ENCODE assay signal across 32 mouse cellular contexts in the genomic region with DNA sequence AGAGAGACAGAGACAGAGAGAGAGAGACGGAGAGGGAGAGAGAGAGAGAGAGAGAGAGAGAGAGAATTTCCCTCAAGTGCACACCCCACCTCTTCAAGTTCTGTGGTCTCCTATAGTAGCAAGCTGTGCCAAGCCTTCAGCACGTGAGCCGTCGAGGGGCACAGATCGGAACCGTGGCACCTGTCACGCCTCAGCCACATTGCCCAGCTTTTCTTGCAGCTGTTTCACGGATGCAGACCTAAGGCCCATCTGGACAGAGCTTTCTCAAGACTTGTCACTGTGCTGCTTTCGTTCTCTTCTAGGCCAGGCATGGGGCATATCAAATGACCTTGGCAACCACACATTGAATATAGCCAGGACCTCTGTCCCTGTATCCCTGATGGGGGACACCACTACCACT. TPM values are rescaled to one million over a fixed set of nuclear protein-coding genes. Genes with fewer than 3 reads are reported as not detected.
"Had no signal": no experiment of that assay in that cellular context is flagged by ENCODE, and none has a peak within 500 bp of the region (broad histone marks: within the 10 kb centered on the region; RNA-seq: fewer than 3 reads in every experiment).

No protein-coding gene starts in this region.

- H3K9me3 ChIP-seq: heart, embryonic 10.5 days; hindbrain, embryonic 10.5 days; hindbrain, embryonic 12.5 days; intestine, embryonic 15.5 days; limb, embryonic 10.5 days; limb, embryonic 12.5 days; liver, embryonic 13.5 days; liver, embryonic 15.5 days had no signal

- H3K27ac ChIP-seq: gastrocnemius, adult 2 months; heart, adult 2 months; heart, embryonic 10.5 days; hindbrain, embryonic 10.5 days; hindbrain, embryonic 12.5 days; hindbrain, embryonic 14.5 days; intestine, embryonic 15.5 days; layer of hippocampus, adult 2 months; left cerebral cortex, adult 2 months; limb, embryonic 10.5 days; limb, embryonic 12.5 days; liver, embryonic 13.5 days; liver, embryonic 15.5 days had no signal

- H3K9ac ChIP-seq: heart, embryonic 12.5 days; hindbrain, embryonic 12.5 days; hindbrain, embryonic 14.5 days; intestine, embryonic 15.5 days; limb, embryonic 12.5 days; liver, embryonic 13.5 days; liver, embryonic 15.5 days had no signal

- DNase-seq: gastrocnemius, adult 2 months; gastrocnemius, postnatal 10 days; gastrocnemius, postnatal 25 days; heart, adult 2 months; heart, postnatal 10 days; heart, postnatal 4 days; kidney, adult 18-20 months; kidney, adult 8-10 months; kidney, postnatal 10 days; kidney, postnatal 25 days; kidney, postnatal 4 days; liver; liver, embryonic 13.5 days had no signal

- H3K4me2 ChIP-seq: heart, embryonic 12.5 days; hindbrain, embryonic 12.5 days; hindbrain, embryonic 14.5 days; intestine, embryonic 15.5 days; limb, embryonic 12.5 days; liver, embryonic 11.5 days; liver, embryonic 13.5 days; liver, embryonic 15.5 days had no signal

- H3K4me3 ChIP-seq: gastrocnemius, adult 2 months; heart, adult 2 months; heart, embryonic 10.5 days; heart, embryonic 12.5 days; hindbrain, embryonic 10.5 days; hindbrain, embryonic 12.5 days; intestine, embryonic 15.5 days; layer of hippocampus, adult 2 months; left cerebral cortex, adult 2 months; limb, embryonic 10.5 days; limb, embryonic 12.5 days; liver, embryonic 13.5 days; liver, embryonic 15.5 days had no signal

- ATAC-seq: hindbrain, embryonic 16.5 days; inflammation-experienced regulatory T-cells, adult 6 months; intestine, embryonic 15.5 days; intestine, postnatal 0 days had no signal

- H3K4me1 ChIP-seq: heart, embryonic 10.5 days; heart, embryonic 12.5 days; hindbrain, embryonic 10.5 days; hindbrain, embryonic 12.5 days; intestine, embryonic 15.5 days; limb, embryonic 10.5 days; limb, embryonic 12.5 days; liver, embryonic 13.5 days; liver, embryonic 15.5 days had no signal

- H3K27me3 ChIP-seq: heart, embryonic 12.5 days; hindbrain, embryonic 12.5 days; intestine, embryonic 15.5 days; limb, embryonic 12.5 days; liver, embryonic 13.5 days; liver, embryonic 15.5 days had no signal

- H3K36me3 ChIP-seq: heart, embryonic 10.5 days; heart, embryonic 12.5 days; hindbrain, embryonic 10.5 days; hindbrain, embryonic 12.5 days; intestine, embryonic 15.5 days; limb, embryonic 10.5 days; limb, embryonic 12.5 days; liver, embryonic 13.5 days; liver, embryonic 15.5 days had no signal

RNA-seq across cellular contexts. Expression of a gene that starts 53.5 kb away (rescaled TPM):
- polyA plus RNA-seq: heart, adult 2 months; heart, embryonic 10.5 days; heart, embryonic 12.5 days; heart, embryonic 14.5 days; heart, embryonic 16.5 days; hindbrain, embryonic 10.5 days; hindbrain, embryonic 12.5 days; hindbrain, embryonic 14.5 days; hindbrain, embryonic 16.5 days; inflammation-experienced regulatory T-cells, adult 6 months; kidney, embryonic 14.5 days; limb, embryonic 10.5 days; limb, embryonic 12.5 days; limb, embryonic 14.5 days; liver, embryonic 11.5 days; liver, embryonic 13.5 days; liver, embryonic 15.5 days had no signal
